Mouse (Mus musculus) Muller cell, postnatal 12 days (primary cell): ENCODE data around the gene Atat1.

Experiments used
- DNase-seq: peaks from one replicate; pipeline ENCODE4 v3.0.0-alpha.2; 2015; ENCODE audit errors: inconsistent ontology term

Atat1 gene

GRCm38 (mm10) chr17:35917463-35918251, 7.8 kb upstream of the Atat1 start:
- no peak for DNase-seq

GRCm38 (mm10) chr17:35917143-35917462, 7.2 kb upstream of the Atat1 start:
- no peak for DNase-seq

GRCm38 (mm10) chr17:35916297-35917142, 6.6 kb upstream of the Atat1 start, which contains the start of the genes Mrps18b and Ppp1r10:
Gene Mrps18b, minus strand, starts transcription at chr17:35916389.
Gene Ppp1r10, plus strand, starts transcription at chr17:35916434.
- peak; percentile 100 for DNase-seq

DNA sequence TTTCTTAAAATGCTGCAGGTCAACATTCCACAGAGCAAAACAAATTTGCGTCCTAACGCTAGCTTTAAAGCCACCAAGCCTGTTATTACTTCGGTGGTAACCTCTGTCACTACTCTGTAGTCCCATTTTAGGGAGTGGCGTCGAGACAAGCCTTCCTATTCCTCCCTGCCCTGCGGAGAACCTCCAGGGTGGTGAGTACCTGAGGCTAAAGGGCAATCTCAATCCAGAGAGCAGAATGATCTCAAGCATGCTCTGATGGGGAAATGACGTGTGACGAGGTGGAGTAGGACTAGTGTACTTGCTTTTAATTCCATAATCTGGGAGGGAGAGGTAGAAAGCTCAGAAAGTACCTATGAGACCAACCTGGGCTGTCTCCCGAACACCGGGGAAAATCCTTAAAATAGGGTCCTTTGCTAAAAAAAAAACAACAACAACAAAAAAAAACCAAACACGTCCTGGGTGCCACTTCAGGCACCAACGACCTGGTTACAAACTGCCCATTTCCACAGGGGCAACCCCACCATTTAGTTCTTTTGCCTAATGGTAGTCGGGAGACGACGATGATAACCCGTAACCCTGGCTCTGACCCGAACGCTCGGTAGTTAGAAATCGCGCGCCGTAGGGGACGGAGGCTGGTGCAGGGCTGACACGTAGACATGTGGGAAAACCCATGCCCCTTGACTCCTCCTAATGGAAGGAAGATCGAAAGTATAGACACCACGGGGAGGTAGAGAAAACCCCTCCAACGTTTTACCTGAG, 5.8 kb upstream of the Atat1 start:
- DNase-seq = no peak

- no peak for DNase-seq
Measured at GRCm38 (mm10) chr17:35914975-35915374, 5.1 kb upstream of the Atat1 start.

GRCm38 (mm10) chr17:35909186-35909918, 523 bp downstream of the Atat1 start:
- DNase-seq = no peak

DNA sequence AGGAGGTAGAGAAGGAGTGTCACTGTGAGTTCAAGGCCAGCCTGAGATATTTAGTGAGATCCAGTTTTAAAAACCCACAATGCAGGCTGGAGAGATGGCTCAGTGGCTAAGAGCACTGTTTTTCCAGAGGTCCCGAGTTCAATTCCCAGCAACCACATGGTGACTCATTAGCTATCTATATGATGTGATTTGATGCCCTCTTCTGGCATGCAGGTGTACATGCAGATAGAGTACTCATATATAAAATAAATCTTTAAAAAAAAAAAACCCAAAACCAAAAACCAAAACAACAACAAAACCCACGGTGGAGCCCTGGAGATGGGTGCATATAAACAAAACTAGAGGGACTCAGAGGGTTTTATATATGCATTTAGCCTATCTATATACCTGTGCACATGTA, 2.3 kb downstream of the Atat1 start:
- DNase-seq = no peak

DNA sequence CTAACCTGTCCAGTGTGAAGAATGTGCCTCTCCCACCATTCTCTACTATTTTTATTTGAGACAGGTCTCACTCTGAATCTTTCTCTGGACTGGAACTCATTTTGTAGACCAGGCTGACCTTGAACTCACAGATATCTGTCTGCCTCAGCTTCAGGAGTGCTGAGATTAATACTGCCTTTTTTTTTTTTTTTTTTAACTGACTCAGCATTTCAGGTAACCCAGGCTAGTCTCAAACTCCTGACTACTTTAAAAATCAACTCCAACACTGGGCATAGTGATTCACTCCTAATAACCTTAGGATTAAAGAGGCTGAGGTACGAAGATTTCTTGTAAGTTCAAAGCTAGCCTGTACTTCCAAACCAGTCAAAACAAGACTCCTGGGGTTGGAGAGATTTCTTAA, 4.3 kb downstream of the Atat1 start:
- no peak for DNase-seq

DNA sequence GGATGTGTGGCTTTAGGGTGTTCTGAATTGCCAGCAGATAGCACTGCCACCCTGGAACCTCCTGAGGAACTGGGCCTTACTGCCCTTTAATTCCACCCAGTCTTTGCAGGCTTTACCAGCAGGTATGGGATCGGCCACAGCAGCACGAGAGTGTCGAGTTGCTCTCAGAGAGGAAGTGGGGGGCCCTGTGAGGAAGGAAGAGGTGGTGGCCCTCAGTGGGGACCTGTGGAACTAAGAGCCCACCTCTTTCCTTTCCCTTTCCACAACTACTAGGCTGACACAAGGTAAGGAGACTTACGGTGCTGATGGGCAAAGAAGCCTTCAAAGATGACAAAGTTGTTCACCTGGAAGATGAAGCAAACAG, 5.9 kb downstream of the Atat1 start:
- no peak for DNase-seq

DNA sequence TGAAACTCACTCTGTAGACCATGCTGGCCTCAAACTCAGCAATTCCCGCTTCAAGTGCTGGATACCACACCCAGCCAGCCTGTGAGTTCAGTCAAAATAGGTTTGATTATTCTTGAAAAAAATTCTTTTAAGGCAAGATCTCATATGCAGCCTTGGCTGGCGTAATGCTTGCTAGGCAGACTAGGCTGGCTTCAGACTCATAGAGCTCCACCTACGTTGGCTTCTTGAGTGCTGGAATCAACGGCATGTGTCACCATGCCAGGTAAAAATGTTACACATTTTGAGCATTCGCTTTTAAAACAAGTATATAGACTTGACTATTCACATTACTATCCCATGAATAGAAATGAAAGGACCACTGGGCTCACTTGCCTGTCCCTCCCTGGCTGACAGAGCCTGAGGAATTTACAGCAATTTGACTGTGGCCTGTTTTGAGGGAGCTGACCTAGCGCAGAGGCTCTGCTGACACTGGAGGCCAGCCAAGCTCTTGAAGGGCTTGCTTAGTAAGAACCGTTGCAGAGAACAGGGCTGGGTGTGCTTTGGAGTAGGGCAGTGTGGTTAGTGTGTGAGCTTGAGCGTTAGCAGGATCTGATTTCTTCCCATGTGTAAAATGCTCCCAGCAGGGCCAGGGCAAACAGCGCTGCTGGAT, 6.4 kb downstream of the Atat1 start:
- peak; percentile 77 for DNase-seq

DNA sequence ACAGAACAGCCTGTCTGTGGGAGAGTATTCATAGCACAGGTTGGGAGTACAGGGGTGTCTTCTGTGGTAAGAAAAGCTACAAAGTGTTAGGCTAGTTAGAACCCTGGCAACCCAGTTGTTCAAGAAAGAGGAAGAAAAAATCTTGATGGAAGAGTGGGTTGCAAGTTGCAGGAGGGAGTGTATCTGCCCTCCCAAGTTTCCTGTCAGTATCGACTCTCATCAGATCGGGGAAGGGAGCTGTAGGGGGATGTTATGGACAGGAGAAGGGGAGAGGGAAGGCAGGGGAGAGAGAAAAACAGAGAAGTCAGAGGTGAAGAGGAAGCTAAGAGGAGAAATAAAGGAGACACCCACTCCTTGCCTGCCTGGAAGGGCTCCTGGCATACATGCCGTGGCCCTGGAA, 9.2 kb downstream of the Atat1 start:
- DNase-seq = no peak

DNA sequence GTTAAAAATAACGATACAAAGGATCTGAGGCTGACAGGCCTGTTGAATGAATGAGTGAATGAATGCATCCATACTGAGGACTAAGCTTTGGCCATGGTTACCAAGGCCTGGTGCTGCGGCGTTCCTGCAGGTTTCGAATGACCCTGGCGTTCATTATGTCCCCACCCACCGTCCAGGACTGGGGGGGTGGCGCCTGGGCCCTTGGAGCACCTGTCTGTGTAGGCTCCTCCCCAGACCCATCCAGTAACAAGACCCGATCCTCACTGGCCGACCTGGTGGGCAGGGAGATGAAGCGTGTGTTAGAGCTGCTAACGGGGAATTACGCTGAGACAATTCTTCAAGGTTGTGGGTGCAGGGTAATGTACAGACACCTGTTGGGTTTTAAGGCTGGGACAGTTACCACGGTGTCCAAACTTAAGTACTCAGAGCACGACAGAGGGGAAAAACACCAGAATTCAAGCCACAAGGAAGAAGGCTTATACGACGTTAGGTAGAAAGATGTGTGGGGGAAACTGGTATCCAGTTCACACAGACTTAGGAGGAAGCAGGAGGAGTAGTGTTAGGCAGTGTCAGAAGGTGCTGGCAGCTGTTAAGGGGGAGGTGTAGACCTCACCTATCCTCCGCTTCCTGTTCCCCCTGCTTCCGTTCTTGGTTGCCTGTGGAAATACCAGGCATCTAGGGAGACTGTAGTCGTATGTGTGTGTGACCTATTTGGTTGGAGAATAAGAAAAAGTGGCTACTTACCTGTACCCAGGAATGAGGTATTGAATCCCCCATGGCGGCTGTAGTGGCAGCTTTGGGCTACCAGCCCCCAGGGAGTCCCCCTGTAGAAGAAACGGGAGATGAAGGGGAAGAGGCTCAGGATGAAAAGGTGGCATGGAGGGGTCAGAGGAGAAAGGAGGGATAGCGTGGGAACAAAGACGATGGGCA, 12.0 kb downstream of the Atat1 start:
- no peak for DNase-seq

GRCm38 (mm10) chr17:35896781-35897643, 12.9 kb downstream of the Atat1 start, which contains the start of gene 2310061I04Rik:
Gene 2310061I04Rik, minus strand, starts transcription at chr17:35897431.
- DNase-seq = peak; percentile 96

DNA sequence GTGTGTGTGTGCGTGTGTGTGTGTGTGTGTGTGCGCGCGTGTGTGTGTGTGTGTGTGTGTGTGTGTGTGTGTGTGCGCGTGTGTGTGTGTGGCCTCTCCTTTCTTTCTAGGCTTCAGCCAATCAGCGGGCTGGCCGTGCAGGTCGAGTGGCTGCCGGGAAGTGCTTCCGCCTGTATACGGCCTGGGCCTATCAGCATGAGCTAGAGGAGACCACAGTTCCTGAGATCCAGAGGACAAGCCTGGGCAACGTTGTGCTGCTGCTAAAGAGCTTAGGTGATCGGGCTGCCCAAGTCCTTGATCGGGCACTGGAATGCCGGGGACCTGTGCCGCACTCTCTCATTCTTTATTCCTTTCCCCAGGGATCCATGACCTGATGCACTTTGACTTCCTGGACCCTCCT, 22.1 kb downstream of the Atat1 start:
- no peak for DNase-seq

DNA sequence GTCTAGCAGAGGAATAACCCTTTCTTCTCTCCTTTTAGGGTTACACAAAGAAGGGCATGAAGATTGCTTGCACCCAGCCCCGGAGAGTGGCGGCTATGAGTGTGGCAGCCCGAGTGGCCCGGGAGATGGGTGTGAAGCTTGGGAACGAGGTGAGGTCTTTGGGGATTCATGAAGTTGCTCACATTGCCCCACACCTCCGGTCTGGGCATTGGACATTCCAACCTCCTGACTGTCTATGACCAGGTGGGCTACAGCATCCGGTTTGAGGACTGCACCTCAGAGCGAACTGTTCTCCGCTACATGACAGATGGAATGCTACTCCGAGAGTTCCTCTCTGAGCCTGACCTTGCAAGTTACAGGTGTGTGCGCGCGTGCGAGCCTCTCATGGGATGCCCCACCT, 26.1 kb downstream of the Atat1 start:
- DNase-seq = no peak

GRCm38 (mm10) chr17:35882924-35883323, 27.0 kb downstream of the Atat1 start:
- DNase-seq = no peak

DNA sequence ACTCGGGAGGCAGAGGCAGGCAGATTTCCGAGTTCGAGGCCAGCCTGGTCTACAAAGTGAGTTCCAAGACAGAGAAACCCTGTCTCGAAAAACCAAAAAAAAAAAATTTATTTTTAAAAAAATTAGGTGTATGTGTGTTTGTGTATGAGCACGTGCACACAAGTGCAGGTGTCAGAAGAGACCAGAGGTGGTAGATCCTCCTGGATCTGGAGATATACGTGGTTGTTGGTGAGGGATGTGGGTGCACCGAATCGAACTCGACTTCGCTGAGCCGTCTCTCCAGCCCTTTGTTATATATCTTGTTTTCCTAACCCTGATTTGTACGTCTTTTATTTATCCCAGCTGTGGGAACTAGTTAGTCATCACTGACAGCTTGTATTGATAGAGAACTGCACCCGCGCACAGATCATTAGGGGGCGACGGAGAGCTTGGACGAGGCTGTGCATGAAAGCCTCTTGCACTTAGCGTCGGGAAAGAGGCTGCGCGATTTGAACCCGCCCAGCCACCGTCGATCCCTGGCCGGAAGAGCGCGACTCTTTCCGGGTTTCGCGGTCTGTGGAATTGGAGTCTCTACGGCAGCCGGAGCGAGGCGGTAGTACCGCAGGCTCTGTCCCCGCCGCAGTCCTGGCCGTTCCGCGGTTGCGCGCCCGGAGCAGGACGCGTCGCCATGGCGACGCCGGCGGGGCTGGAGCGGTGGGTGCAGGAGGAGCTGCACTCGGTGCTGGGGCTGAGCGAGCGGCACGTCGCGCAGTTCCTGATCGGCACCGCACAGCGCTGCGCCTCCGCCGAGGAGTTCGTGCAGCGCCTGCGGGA, 30.4 kb downstream of the Atat1 start, which contains the start of gene Dhx16:
Gene Dhx16, plus strand, starts transcription at position 575 of the 813 bp plus-strand sequence.
- DNase-seq = peak; percentile 97

DNA sequence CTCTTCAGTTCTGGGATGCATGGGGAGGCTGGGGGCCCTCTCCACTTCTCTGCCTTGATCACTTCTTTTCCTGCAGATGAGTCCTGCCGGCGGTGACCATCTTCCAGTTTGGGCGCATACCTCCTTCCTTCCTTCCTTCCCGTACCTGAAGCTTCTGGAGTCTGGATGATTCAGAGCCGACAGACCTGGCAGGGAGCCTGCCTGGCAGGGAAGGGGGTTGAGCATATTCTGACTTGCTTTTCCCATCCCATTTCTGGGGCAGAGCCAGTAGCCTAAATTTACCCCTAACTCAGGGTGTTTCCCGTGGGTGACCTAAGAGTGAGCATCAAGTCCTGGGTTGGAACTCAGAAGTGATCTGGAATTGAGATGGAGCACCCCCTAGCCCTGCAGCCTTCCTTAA, 35.2 kb downstream of the Atat1 start:
- DNase-seq = no peak
